Mouse (Mus musculus) T-helper 1 cell (primary cell): ENCODE data around the gene Cmtm3.
"Not testable (repeated sequence)": the region's sequence is repeated elsewhere in the genome, so short reads cannot be mapped to it uniquely, and the experiment has no call there.

ENCODE experiments used
- in situ Hi-C: fragments of 300-600 bp; cut with MboI, MseI; formaldehyde crosslinking; loops from one replicate; pipeline ENCODE4 v1.15.1; 2025; ENCODE audit warnings: high pct_unique_total_duplicates

The Cmtm3 gene

DNA sequence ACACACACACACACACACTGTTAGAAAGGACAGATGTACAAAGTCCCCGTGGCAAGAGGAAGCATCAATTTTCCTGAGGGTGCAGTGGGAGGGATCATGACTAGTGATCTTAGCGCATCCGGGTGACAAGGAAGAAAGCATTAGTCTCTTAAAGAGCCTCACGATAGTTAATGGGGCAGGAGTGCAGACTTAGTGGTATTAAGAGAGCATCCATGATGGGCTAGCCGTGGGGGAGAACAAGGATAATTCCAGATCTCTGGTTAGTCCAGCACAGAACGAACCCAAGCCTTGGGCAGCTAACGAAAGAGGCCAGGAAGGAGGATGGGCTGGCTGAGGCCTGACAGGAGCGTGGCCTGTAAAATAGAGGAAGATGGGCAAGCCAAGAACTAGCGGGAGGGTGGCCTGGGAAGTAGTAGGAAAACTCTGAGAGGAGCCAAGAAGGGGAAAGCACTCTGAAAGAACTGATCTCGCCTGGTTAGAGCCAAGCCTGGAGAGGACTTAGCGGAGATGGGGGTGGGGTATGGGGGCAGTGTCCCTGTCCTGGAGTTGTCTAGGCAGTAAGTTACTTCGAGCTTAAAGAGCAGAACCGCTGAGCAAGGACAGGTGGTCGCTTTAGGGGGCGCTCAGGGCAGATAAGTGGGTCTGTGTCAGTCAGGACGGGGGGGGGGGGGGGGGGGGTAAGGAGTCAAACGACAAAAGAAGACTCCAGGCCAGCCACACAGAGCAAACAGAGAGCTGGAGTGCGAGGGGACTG, at the start of gene Cmtm3:
Gene Cmtm3, plus strand, starts transcription at position 182 of the 754 bp plus-strand sequence.
- in situ Hi-C loops, result no loop called here

DNA sequence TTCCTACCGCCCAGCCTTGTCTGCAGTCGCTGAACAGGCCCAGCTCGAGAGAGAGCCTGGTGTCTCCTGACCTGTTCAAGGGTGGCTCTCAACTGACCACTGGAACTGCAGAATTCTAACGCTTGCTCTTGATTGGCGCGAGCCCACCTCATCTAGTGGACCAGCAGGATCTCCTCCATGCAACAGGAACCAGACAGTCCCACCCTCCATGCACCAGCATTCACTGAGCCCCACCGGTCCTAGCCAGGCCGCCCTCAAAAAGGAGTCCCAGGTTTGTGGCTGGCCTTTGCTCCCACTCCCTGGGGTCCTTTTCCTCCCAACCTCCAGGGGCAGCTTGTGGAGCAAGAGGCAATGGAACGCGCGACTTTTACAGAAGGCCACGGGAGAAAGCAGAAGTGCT, 46.1 kb upstream of the Cmtm3 start, which contains the start of gene Cmtm2a:
Gene Cmtm2a, minus strand, starts transcription at position 101 of the 400 bp plus-strand sequence.
- in situ Hi-C loops, result not testable (repeated sequence)

DNA sequence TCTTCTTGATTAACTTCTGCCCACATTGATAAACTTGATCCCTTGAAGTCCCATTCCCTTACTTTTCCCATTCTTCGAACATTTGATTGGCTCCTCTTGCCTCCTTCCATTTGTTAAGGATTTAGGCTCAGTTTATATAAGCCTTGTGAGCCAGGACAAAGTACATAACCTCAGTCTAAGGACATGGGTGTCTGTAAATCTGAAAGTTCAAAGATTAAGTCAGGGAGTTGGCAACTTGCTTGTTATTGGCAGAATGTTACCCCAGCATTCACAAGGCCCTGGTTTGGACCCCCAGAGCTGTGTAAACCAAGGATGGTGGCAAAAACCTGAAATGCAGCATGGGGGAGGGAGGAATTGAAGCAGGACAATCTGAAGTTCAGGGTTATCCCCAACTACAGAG, 44.8 kb upstream of the Cmtm3 start:
- in situ Hi-C loops, result no loop called here

DNA sequence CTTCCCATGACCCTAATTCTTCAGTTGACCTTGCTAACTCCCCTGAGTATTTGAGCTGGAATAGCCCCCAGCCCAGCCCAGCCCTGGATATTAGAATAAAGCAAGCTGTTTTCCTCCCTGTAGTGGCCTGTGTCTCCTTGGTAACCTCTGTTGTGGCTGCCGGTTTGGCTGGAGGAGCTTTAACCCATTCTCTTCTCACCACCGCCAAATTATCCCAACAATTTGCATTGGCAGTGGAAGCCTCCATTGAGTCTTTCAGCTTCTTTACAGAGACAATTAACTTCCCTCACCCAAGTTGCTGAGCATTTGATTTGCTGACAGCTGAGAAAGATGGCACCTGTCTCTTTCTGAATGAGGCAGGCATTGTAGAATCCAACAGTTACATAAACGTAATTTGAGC, 37.6 kb upstream of the Cmtm3 start:
- in situ Hi-C loops, result not testable (repeated sequence)

DNA sequence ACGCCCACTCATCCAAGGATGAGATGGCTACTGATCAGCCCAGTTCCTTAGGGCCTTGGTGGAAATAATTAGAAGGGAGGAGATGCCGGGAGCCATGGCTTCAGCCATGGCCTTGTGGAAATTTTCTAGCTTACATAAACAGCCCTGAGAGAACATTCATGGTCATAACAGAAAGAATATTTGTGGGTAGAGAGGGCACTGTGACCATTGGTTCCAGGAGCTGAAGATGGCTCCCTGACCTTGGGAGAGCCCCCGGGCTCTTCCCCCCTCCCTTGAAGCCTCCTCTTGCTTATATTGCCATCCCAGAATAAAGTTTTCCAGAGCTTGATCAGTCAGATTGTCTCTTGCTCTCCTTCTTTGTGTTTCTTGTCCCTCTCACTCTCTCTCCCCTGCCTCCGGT, 36.7 kb upstream of the Cmtm3 start:
- in situ Hi-C loops, result not testable (repeated sequence)

DNA sequence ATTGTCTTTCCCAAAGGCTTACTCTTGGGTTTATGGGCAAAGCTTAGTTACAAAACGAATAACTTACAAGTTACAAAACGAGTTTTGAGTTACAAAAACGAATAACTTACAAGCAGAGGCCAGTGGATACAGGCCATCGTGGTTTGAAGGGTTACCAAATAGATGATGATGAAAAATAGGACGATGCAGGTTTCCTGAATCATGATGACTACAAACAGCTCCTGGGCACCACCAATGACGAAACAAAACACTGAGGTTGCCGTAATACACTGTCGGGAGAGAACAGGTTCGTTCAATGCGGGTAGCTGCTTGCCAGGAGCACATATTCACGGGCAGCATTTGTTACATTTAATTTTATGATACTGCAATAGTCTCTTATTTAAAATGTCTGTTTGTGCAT, 34.2 kb upstream of the Cmtm3 start:
- in situ Hi-C loops, result loop anchor here (5.0 kb wide), 1 partner anchor 38 kb away; no protein-coding TSS in a partner anchor

DNA sequence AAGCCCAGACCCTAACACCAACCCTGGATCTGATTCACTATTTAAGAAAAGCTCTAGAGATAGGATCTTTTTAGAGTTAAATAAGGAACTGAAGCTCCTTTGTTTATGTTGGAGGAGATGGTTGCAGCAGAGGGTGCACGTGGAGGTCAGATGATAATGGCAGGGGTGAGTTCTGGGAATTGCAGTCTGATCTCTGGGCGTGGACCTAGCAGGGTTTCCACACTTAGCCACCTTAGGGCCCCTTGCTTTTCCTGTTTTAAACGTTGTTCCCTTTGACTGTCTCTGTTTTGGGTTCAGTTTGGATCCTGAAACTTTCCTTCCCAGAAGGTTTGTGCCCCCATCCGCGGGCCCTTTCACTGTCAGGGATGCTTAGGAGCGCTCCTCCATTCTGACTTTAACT, 30.9 kb upstream of the Cmtm3 start:
- in situ Hi-C loops, result loop anchor here (5.0 kb wide), 1 partner anchor 41 kb away; no protein-coding TSS in a partner anchor

DNA sequence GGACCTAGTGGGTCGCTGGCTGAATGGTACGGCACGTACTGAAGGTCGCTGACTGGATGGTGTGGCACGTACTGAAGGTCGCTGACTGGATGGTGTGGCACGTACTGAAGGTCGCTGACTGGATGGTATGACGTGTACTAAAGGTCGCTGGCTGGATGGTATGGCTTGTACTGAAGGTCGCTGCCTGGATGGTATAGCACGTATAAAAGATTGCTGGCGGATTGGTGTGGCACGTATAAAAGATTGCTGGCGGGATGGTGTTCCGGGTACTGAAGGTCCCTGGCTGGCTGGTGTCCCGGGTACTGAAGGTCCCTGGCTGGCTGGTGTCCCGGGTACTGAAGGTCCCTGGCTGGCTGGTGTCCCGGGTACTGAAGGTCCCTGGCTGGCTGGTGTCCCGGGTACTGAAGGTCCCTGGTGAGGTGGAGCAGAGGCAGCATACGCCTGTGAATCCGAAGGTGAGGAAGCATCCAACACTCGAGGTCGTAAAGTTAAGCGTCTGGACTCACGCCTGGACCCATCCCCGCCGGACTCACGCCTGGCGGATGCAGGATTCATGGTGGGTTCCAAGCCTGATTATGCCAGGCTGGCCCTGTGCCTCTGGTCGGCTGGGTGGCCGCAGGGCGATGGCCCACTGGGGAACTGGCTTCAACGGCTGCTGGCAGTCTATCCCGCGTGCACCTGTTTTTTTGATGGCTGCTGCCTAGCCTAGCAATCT, 29.6 kb upstream of the Cmtm3 start, which contains the start of the genes Gm45711 and Cmtm1:
Gene Gm45711, minus strand, starts transcription at position 641 of the 715 bp plus-strand sequence.
Gene Cmtm1, minus strand, starts transcription at position 705 of the 715 bp plus-strand sequence.
- in situ Hi-C loops, result loop anchor here (5.0 kb wide), 1 partner anchor 42 kb away; no protein-coding TSS in a partner anchor

DNA sequence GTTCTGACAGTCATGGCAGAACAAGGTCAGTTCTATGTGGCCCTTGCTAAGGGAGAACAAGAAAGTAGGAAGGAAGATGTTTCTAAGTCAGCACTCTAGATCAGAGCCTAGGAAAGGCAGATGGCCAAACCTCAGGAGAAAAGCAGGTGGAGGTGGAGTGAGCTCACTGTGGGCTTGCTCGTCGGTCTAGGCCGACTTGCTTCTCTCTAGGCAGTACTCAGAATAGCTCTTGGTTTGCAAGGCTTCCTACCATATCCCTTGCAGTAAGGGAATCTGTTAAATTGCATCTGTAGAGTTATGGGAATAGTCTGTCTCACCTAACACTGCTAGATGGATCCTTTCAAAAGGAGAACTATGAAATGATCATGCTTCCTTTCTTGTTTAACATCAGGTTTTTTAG, 27.2 kb upstream of the Cmtm3 start:
- in situ Hi-C loops, result not testable (repeated sequence)

DNA sequence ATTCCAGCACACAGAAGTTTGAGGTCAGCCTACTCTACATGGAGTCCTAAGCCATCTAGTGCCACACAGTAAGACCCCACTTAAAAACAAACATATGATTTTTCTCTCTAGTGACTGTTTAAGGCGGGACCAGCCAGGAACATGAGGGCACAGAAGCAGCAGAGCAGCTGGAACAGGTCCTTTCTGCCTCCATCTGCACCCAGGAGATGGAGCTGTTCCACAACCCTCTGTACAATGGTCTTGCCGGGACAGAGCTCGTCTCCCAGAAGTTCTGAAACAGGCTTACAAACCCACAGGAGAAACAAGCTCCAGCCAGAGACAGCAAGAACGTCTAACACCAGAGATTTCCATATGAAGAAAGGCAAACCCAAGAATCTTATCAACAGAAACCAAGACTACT, 25.9 kb upstream of the Cmtm3 start:
- in situ Hi-C loops, result no loop called here

DNA sequence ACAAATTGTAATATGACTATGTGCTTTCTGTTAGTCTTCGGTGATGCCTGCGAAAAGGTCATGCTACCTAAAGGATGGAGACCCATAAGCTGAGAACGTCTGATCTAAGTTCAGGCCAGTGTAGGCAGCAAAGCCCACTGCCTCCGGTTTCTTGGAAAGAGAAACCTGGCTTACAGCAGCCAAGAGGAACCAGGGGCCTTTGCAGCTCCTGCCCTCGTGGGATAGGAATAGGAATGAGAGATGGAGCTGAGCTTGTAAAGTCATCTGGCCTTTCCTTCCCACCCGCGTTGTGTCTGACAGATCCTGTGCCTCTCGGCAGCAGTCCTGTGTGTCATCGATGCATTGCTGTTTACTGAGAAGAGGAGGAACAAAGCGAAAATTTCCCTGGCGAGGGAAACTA, 17.9 kb upstream of the Cmtm3 start, which contains the start of gene Gm11020:
Gene Gm11020, plus strand, starts transcription at position 301 of the 400 bp plus-strand sequence.
- in situ Hi-C loops, result not testable (repeated sequence)

DNA sequence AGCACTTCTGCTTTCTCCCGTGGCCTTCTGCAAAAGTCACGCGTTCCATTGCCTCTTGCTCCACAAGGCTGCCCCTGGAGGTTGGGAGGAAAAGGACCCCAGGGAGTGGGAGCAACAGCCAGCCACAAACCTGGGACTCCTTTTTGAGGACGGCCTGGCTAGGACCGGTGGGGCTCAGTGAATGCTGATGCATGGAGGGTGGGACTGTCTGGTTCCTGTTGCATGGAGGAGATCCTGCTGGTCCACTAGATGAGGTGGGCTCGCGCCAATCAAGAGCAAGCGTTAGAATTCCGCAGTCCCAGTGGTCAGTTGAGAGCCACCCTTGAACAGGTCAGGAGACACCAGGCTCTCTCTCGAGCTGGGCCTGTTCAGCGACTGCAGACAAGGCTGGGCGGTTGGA, 17.3 kb upstream of the Cmtm3 start, which contains the start of gene Cmtm2b:
Gene Cmtm2b, plus strand, starts transcription at position 301 of the 400 bp plus-strand sequence.
- in situ Hi-C loops, result not testable (repeated sequence)

DNA sequence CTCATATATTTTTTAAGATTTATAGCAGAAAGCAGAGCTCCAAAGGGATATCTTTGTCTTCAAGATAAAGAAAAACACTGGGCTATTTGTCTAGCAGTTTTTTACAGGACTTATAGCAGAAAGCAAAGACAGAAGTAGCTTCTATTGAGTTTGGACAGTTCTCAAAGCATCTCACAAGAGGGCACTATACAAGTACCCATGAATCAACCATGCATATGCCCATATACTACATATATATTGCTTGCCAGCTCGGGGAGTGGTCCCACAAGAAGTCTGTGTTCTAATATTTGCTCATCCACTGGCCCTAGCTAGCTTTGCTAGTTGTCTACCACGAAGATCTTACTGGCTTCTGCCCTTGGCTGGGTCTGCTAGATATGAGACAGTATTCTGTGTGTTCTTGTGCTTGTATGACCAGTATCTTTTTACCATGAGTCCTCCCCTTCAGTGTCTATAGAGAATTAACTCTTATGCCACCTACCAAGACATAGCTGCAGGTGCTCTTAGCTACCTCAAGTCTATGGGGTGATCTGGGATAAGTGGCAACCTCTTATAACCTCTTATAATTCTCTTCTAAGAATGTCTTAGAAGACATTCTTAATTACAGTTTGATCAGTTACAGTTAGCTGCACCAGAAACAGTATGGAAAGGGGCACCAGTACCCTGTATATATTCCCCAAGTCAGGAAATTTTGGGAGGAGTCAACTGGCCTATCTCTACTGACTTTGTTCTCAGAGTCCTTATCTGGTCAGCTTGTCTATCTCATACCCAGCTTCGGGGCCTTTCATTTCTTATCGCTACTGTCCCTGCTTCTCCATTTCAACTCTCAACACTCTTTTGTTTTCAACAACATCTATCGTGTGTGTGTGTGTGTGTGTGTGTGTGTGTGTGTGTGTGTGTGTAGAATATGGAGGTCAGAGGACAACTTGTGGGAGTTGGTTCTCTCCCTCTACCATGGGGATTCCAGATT, 6.3 kb upstream of the Cmtm3 start:
- in situ Hi-C loops, result no loop called here

DNA sequence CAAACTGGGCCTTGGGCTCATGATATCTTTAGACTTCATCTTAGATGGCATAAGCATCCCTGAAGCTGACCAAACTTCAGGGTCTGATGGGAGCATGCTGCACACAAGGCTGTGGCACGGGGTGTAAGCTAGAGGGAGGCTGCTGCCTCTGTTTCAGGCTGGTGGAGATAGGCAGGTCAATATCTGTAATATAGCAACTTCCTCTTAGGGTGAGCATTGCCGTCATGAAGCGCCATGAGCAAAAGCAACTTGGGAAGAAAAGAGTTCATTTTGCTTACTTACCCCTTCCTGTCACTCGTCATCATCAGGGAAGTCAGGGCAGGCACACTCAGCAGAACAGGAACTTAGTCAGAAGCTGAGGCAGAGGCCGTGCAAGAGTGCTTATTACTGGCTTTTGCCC, 5.4 kb upstream of the Cmtm3 start:
- in situ Hi-C loops, result no loop called here

DNA sequence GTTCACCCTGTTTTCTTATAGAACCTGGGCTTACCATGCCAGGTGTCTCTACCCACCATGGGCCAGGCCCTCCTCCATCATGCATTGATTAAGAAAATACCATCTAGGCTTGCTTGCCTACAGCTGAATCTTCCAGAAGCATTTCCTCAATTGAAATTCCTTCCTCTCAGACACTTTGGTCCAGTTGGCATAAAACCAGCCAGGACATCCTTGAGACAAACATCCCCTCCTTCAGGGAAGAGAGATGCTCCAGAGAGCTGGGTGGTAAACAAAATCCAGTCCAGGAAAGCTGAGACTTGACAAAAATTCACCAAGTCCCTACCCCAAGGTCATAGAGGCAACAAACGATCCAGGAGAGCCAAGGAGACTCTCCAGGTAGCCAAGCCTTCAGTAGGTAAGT, 5.0 kb upstream of the Cmtm3 start:
- in situ Hi-C loops, result no loop called here

DNA sequence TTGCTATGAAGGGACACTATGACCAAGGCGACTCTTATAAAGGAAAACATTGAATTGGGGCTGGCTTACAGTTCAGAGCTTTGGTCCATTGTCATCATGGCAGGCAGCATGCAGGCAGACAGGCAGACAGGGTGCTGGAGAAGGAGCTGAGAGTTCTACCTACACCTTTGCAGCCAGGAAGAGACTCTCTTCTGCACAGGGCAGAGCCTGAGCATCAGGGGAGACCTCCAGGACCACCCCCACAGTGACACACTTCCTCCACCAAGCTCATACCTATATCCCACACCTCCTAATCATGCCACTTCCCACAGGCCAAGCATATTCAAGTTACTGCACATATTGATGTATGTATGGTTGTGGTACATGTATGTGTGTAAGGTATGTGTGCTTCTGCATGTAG, 2.4 kb upstream of the Cmtm3 start:
- in situ Hi-C loops, result no loop called here

DNA sequence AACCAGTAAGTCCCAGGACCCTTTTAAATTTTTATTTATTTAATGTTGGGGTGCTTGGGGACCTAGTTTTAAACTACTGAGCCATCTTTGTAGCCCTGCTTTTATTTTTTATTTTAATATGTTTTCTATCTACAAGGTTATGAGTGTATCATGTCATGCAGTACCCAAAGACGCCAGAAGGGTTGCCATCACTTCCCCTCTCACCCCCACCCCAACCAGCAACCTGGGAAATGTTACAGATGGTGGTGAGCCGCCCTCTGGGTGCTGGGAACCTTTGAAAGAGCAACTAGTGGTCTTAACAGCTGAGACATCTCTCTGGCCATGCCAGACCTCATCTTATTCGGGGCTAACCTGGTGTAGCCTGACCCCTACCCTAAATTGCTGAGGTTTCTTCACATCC, 1.3 kb upstream of the Cmtm3 start:
- in situ Hi-C loops, result no loop called here

DNA sequence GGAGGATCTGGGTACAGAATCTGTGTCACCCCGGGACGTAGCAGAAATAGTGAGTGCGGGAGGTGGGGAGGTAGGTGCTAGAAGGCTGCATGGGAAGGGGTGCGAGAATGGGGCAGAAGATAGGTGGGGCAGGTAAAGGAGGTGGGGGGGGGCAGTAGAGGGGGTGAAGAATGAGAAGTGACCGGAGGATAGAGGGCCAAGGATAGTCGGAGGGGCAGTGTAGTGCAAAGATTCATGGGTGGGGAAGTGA, 698 bp downstream of the Cmtm3 start:
- in situ Hi-C loops, result loop anchor here (5.0 kb wide), 2 partner anchors 62 to 102 kb away; partner anchors contain the start of gene Dync1li2

DNA sequence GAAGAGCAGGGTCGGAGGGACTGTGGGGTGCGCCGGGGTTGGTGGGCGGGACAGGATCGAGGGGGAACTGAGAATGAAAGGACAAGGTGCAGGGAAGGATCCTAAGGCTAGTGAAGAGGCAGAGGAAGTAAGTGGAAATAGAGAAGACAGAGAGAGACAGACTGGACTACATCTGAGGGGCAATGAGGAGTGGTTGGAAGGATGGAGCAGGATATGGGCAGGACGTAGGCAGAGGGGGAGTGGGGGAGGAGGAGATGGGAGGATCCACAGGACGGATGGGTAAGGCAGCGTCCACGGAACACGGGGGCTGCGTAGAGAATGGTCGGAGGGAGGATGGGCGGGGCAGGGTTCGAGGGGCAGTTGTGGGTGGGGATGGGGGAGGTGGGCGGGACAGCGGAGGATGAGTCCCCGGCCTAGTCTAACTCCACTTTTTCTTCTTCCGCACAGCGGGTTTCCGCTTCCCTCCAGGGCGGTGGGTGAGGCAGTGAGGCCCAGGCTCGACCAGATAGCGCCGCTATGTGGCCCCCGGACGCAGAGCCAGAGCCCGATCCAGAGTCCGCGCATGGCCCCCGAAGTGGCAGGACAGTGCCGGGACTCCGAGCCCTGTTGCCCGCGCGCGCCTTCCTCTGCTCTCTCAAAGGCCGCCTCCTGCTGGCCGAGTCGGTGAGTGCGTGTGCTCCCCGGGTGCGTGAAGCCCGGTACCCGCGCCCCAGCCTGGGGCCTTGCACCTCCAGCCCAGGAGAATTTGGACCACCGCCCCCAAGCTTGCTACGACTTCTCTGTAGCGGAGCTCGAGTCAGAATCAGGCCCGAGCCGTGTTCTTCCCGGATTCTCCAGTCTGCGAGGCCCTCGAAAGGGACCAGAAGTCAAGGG, 1.3 kb downstream of the Cmtm3 start:
- in situ Hi-C loops, result loop anchor here (5.0 kb wide), 2 partner anchors 62 to 102 kb away; partner anchors contain the start of gene Dync1li2

DNA sequence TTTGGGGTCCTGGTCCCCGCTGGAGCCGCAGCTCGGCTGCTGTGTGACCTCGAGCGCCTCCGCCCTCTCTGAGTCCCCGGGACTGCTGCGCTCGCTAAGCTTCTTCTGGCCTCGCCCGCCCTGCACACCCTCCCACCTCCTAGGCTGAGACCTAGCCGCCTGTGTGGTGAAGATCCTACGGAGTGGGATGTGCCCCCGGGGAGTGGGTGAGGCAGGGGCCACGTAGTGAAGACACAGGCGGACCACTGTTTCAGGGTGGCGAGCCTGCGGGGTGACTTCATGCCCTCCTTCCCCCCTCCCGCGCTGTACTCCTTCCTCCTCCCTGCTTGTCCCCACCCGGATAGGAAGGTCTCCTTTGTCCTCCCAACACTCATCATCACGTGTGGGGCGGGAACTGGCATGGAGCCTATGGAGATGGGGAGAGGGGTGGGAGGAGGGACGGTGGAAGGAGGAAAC, 1.9 kb downstream of the Cmtm3 start:
- in situ Hi-C loops, result loop anchor here (5.0 kb wide), 2 partner anchors 61 to 101 kb away; partner anchors contain the start of gene Dync1li2
